Mouse (Mus musculus): ENCODE data around the gene B3gnt3. TPM values are rescaled to one million over a fixed set of nuclear protein-coding genes. Genes with fewer than 3 reads are reported as not detected.

The B3gnt3 gene
- total RNA-seq, 2 experiments from 2014 or later: 0.42 to 0.47 TPM

GRCm38 (mm10) chr8:71679550-71680168, 21.9 kb downstream of the B3gnt3 start:
- no peak for DNase-seq (ENCODE audit: extremely low spot score in 1 of 2, low spot score in 1 of 2)

- DNase-seq (ENCODE audit: extremely low spot score in 1 of 2, low spot score in 1 of 2): no peak
Measured at GRCm38 (mm10) chr8:71679116-71679515, 22.5 kb downstream of the B3gnt3 start.

GRCm38 (mm10) chr8:71678216-71678615, 23.4 kb downstream of the B3gnt3 start:
- no peak for DNase-seq (ENCODE audit: extremely low spot score in 1 of 2, low spot score in 1 of 2)

GRCm38 (mm10) chr8:71677555-71677954, 24.0 kb downstream of the B3gnt3 start:
- DNase-seq (ENCODE audit: extremely low spot score in 1 of 2, low spot score in 1 of 2): no peak

- no peak for DNase-seq (ENCODE audit: extremely low spot score in 1 of 2, low spot score in 1 of 2)
Measured at GRCm38 (mm10) chr8:71676803-71677202, 24.8 kb downstream of the B3gnt3 start.

- DNase-seq (ENCODE audit: extremely low spot score in 1 of 2, low spot score in 1 of 2): peak; percentile 40 to 56
Measured at GRCm38 (mm10) chr8:71676020-71676741, 25.4 kb downstream of the B3gnt3 start, which contains the start of gene Jak3. TSS of gene Jak3 (plus strand) at chr8:71676296.

GRCm38 (mm10) chr8:71675456-71676019, 26.1 kb downstream of the B3gnt3 start:
- no peak for DNase-seq (ENCODE audit: extremely low spot score in 1 of 2, low spot score in 1 of 2)

GRCm38 (mm10) chr8:71674071-71674470, 27.5 kb downstream of the B3gnt3 start:
- no peak for DNase-seq (ENCODE audit: extremely low spot score in 1 of 2, low spot score in 1 of 2)

GRCm38 (mm10) chr8:71672168-71672735, 29.3 kb downstream of the B3gnt3 start:
- DNase-seq (ENCODE audit: extremely low spot score in 1 of 2, low spot score in 1 of 2): no peak

- DNase-seq (ENCODE audit: extremely low spot score in 1 of 2, low spot score in 1 of 2): peak; percentile 89 to 92
Measured at GRCm38 (mm10) chr8:71671549-71671965, 30.0 kb downstream of the B3gnt3 start, which contains the start of gene Unc13a. TSS of gene Unc13a (minus strand) at chr8:71671757.

- peak; percentile 52 to 61 for DNase-seq (ENCODE audit: extremely low spot score in 1 of 2, low spot score in 1 of 2)
Measured at GRCm38 (mm10) chr8:71670621-71671548, 30.7 kb downstream of the B3gnt3 start.

GRCm38 (mm10) chr8:71670198-71670597, 31.4 kb downstream of the B3gnt3 start:
- no peak for DNase-seq (ENCODE audit: extremely low spot score in 1 of 2, low spot score in 1 of 2)

GRCm38 (mm10) chr8:71668220-71668975, 33.2 kb downstream of the B3gnt3 start:
- no peak for DNase-seq (ENCODE audit: extremely low spot score in 1 of 2, low spot score in 1 of 2)

GRCm38 (mm10) chr8:71667256-71667655, 34.3 kb downstream of the B3gnt3 start:
- no peak for DNase-seq (ENCODE audit: extremely low spot score in 1 of 2, low spot score in 1 of 2)

- no peak for DNase-seq (ENCODE audit: extremely low spot score in 1 of 2, low spot score in 1 of 2)
Measured at GRCm38 (mm10) chr8:71666855-71667254, 34.7 kb downstream of the B3gnt3 start.

GRCm38 (mm10) chr8:71665331-71666130, 36.1 kb downstream of the B3gnt3 start:
- DNase-seq (ENCODE audit: extremely low spot score in 1 of 2, low spot score in 1 of 2): no peak

GRCm38 (mm10) chr8:71660325-71661120, 41.1 kb downstream of the B3gnt3 start:
- peak; percentile 82 to 92 for DNase-seq (ENCODE audit: extremely low spot score in 1 of 2, low spot score in 1 of 2)

- no peak for DNase-seq (ENCODE audit: extremely low spot score in 1 of 2, low spot score in 1 of 2)
Measured at GRCm38 (mm10) chr8:71659751-71660150, 41.8 kb downstream of the B3gnt3 start.
